Mouse (Mus musculus): ENCODE data around the gene Anapc15-ps.

Gene Anapc15-ps

DNA sequence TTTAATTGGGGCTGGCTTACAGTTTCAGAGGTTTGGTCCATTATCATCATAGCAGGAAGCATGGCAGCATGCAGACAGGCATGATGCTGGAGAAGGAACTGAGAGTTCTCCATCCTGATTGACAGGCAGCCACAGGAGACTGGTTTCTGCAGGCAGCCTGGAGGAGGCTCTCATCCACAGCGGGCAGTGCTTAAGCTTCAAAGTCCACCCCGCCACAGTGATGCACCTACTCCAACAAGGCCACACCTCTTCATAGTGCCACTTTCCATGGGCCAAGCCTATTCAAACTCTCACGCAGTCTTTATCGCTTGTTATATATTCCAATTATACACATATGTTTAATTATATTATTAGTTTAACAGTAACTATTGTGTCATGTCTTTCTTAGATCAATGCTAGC lies 18.1 kb upstream of the Anapc15-ps start:
- no peak for DNase-seq (ENCODE audit: low spot score in 2 of 2)

DNA sequence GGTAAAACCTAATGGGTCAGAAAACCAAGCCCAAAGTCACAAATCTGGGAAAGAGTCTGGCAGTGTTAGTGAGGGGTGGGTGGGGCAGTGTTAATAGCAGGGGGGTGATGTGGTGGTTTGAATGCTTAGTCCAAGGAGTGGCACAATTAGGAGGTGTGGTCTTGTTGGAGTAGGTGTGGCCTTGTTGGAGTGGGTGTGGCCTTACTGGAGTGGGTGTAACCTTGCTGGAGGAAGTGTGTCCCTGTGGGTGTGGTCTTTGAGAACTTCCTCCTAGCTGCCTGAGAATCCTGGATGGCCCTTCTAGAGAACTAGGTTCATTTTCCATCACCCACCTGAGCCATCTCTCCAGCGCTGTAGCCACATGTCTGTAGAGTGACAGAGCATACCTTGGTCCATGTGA lies 16.6 kb upstream of the Anapc15-ps start:
- no peak for DNase-seq (ENCODE audit: low spot score in 2 of 2)

DNA sequence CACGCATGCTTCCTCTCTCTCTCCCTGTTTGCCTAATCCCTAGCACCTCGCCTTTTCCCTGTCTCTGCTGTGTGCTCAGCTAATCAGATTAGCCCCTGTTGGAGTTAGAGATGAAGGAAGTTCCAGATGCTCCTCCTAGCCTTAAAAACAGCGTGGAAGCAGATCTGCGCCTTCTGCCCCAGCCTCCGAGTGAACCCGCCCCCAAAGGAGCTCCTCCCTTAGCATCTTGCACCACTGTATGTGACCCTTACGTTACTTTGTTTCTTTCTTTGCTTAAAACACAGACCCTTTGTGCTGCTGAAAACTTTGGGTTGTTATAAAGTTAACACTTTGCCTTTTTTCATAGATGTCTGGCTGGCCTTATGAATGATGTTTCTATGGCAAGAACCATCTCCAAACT lies 15.8 kb upstream of the Anapc15-ps start:
- no peak for DNase-seq (ENCODE audit: low spot score in 2 of 2)

DNA sequence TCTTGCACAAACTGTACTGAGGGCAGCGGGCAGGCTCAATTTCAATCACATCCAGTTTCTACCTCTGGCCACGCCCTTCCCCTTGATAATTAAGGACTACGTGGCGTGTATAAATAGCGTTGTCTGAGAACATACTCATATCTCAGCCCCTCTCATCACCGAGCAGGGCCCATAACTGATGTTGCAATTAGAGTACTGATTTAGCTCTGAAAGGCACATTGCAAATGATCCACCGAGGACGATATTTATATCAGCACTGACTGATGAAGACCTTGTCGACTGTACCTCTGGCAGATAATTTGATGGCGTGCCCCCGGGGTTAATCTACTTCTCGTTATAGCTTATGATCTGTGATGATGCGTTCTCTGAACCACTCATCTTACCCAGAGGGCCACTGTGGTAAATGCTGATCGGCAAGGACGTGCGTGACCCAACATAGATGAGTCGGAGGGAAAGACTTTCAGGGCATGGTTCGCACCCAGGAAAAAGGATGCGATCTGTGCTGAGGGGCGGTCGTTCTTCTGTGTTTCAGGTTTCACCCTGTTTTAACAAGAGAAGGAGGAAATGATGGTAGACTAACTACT lies 14.4 kb upstream of the Anapc15-ps start:
- no peak for DNase-seq (ENCODE audit: low spot score in 2 of 2)

DNA sequence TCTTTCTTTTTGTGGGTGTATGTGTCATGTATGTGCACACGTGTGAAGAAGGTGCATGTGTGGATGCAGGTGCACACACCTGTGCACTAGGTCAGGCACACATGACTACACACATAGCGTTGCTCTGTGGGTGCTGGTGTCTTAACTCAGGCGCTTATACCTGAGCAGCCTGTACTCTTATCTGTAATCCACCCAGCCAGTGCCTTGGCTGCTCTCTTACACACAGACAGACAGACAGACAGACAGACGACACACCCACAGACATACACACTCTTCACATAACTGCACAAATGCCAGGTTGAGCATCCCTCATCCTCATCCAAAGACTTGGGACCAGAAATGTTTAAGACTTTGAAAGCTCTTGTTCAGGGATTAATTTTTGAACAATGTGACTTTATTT lies 12.8 kb upstream of the Anapc15-ps start:
- DNase-seq (ENCODE audit: low spot score in 2 of 2) = no peak

DNA sequence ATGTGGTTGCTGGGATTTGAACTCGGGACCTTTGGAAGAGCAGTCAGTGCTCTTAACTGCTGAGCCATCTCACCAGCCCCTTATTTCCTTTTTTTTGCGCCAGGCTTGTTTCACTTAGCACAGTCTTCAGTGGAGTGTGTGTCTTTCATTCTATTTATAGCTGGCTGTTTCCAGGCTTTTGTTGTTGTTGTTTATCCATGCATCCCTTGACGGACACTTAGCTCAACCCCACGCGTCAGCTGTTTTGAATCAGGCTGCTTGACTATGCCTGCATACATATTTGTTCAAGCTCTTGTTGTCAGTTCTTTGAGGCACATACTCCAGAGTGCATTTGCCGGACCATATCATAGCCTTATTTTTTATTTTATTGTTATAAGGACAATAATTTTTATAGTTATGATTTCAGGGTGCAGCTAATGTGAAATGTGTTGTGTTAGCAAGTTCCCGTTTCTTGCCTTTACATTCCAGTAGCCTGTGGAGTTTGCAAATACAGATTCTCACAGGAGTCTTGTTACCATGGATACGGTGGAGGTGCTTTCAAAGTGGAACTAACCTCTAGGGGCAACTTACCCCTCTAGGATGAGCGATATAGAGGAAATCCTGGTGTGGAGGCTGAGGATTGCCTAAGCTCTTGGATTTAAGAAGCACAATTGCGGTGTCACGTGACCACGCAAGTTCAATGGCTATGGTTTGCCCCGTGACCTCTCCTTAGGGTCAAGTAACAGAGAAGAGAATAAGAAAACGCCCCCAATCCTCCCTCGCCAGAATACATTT lies 11.7 kb upstream of the Anapc15-ps start:
- no peak for DNase-seq (ENCODE audit: low spot score in 2 of 2)

DNA sequence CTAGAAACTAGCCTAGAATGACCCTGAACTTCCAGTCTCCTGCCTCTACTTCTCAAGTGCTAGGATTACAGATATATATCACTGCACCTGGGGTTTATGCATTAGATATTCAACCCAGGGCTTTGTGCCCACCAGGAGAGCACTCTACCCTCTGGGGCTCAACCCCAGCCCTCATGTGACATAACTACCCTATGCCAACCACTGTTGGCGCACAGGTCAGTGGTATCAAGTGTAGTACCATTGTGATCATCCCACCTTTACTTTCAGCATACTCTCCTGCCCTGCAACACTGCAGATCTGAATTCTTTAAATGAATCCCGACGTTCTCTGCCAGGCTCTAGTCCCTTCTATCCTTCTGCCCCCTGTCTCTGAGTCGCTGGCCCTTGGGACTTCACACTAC lies 11.0 kb upstream of the Anapc15-ps start:
- no peak for DNase-seq (ENCODE audit: low spot score in 2 of 2)

DNA sequence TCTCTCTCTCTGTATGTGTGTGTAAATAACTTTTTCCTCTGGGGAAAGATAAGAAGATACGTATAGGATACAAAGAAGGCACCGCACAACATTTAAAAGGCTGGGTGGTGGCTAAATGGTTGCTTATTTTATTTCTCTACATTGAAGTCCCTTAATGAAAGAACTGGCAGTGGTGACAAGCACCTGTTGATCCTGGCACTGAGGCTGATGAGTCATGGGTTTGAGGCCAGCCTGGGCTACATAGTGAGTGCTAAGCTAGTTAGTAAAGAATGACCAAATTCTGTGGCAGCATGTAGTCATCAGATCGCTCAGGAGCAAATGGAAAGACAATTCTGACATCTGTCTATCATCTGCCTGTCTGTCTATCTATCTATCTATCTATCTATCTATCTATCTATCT lies 10.5 kb upstream of the Anapc15-ps start:
- DNase-seq (ENCODE audit: low spot score in 2 of 2) = no peak

DNA sequence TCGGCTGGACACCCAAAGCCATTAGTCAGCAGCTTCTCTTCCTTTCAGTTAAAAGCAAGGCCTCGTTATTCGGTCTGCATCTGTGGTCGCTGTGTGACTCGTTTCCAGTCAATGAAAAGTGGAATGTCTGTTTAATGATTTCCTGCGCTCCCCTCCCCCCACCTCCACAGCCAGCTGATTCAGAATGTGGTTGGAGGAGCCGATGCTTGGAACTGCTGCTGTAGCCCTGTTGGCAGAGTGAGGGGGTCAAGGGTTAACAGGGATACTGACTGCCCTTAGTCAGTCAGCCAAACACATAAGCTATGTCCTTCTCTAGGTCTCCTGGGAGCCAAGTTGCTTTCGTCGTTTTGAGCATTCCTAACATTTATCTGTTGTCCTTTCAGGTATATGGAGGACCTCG lies 9.7 kb upstream of the Anapc15-ps start:
- DNase-seq (ENCODE audit: low spot score in 2 of 2) = no peak

DNA sequence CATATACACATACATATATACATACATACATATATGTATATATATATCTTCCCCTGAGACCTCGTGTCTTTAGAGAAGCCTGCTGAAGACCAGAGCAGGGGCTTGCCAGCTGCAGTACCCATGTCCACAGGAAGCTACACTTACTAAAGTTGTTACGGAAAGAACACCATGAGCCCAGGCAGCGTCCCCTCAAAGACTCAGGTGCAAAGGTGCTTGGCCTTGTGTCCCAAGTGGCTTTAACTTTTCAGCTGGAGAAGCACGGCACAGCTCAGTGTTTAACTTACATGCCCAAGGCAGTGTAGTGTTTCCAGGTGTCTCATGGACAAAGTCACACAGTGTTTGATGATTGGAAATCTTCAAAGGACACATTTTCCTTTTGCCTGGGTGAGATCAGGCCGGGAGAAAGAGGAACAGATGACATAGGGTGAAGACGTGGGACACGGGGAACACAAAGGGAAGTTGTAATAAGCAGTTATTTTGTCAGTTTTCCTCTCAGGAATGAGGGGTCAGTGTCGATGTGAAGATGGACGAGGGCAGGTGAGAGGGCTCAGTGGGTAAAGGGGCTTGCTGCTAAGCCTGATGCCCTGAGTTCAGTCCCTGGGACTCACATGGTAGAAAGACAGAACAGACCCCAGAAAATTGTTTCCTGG lies 9.0 kb upstream of the Anapc15-ps start:
- no peak for DNase-seq (ENCODE audit: low spot score in 2 of 2)

DNA sequence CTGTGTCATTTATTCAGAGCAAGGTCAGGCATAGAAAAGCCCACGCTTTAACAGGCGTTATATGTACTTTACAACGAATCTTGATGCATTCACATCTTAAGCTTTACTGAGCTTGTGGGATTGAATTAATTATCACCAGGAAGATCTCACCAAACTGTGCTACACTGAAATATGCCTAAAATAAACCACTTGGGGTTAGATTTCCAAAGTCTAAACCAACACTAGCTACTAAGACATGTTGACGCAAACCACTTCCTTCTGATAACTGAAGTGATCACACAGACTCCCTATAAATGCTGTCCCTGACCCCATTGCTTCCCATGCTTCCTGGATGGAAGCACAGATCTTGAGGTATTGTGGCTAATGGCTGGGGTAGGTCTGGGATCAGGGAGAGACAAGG lies 8.2 kb upstream of the Anapc15-ps start:
- DNase-seq (ENCODE audit: low spot score in 2 of 2) = no peak

DNA sequence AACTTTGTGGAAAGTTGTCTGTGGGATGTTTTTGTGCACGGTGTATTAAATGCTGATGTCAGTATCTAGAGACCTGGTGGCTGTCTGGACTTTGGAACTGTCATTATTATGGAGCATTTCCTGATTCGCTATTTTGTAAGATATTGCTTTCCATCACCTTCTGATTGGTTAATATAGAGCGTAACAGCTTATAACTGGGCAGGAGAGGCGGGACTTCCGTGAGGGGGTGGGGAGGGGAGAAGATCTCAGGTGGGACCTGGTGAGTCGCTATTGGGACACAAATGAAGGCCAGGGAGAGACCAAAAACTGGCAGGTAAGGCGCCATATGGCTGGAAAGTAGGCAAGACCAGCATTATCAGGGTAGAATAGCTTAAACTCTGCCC lies 7.8 kb upstream of the Anapc15-ps start:
- no peak for DNase-seq (ENCODE audit: low spot score in 2 of 2)

DNA sequence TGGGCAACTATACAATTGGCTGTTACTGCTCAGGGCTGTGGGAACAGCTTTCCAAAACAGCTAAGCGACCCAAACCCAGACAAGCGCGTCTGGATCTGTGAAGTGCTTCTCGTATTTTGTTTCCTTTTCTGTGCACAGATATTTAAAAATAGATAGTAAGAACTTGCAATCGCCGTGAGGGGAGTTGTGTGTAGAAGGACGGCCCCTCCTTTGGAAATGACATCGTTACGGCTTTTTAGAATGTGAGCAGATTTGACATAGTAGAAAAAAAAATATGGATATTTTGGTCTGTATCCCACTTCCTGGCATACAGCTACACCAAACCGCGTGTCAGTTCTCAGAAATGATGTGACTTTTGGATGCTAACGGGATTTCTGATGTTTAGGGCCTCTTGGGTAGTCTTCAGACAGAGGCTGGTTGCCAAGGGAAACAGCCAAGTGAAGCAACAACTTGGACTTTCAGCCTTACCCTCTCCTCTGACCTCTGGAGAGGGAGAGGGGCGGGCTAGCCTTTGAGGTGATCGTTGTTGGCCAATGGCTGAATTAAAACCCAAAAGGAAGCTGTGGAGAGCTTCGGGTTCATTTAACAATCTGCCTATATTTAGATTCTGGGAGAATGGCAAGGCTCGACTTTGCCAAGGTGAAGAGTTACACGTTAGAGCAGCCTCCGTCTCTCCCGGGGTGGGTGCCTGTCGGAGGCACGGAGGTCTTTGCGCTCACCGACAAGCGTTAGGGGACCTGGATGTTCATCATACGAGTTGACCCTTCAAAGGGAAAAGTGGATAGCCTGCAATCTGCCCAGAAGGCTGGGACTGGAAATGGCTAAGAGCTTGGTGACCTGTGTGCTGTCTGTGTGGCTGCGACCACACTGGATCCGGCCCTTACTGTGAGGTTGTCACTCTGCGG lies 7.2 kb upstream of the Anapc15-ps start:
- DNase-seq (ENCODE audit: low spot score in 2 of 2) = no peak

DNA sequence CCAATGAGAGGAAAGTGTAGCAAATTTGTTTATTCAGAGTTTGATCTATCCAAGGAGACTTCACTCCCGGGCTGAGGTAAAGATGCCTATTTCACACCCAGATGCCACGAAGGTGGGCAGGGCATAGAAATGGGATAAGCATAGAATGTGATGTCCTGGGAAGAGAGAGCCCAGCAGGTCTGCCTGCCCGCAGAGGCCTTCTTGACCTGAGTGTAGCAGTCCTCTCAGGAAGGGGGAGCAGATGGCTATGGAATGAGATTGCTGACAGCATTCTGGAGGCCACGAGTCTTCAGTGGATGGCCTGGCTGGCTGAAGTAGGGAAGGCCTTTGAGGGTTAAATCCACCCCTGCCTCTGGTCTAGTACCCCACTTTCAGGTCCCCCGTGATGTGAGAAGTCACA lies 5.9 kb upstream of the Anapc15-ps start:
- no peak for DNase-seq (ENCODE audit: low spot score in 2 of 2)

DNA sequence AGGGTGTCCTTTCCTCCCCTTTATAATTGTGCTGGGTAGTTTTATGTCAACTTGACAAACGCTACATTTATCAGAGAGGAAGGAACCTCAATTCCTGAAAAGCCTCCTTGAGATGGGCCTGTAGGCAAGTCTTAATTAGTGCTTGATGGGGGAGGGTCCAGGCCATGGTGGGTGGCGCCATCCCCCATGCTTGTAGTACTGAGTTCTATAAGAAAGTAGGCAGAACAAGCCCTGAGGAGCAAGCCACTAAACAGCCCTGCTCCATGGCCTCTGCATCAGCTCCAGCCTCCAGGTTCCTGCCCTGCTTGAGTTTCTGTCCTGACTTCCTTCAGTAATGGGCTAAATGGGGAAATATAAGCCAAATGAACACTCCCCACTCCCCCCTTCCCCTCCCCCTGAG lies 5.4 kb upstream of the Anapc15-ps start:
- DNase-seq (ENCODE audit: low spot score in 2 of 2) = no peak

DNA sequence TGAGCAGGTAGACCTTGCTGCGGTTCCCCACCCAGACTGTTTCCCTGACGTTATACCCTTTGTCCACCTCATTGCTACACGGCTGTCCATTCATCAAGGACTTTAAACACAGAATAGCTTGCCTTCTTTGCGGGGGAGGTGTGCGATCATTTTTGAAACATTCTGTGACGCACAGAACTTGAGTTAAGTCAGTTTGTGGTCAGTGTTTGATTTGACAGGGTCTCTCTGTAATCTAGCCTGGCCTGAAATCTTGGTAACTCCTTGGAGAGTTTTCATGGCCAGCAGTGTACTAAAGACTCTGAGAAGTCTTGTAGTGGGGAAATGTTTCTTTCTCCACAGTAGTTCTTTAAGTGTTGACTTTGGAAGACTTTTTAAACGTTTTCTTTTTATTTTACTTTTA lies 5.0 kb upstream of the Anapc15-ps start:
- DNase-seq (ENCODE audit: low spot score in 2 of 2) = no peak

DNA sequence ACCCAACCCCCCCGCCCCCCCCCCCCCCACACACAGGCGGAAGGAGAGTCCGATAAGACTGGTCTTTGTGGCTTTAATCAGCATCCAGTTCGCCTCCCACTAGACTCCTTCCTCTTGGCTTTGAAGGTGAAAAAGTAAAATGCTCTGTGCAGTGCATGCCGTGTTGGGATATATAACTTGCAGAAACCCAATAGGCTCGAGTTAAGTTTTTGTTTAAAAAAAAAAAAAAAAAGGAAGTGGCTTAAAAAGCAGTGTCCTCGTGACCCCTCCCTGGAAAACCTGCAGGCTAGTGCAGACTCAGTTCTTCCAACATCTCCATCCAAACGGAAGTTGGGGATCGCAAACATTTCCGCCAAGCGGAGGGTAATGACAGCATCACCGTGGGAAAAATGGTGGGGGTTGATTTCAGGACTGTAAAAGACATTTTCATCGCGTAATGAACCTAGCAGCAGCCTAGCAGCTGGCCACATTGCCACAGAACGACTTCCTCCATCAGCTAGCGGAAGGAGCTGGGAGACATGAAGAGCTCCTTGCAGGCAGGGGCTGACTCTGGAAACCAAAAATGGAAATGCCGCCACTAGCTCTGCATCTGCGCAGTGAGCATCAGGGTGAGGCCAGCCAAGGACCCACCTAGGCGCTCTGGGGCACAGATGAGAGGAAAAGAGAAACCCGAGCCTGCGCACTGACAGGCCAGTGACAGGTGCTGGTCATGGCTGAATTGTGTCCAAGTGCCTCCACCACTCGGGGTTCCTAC lies 4.3 kb upstream of the Anapc15-ps start:
- peak; percentile 42 to 46 for DNase-seq (ENCODE audit: low spot score in 2 of 2)

DNA sequence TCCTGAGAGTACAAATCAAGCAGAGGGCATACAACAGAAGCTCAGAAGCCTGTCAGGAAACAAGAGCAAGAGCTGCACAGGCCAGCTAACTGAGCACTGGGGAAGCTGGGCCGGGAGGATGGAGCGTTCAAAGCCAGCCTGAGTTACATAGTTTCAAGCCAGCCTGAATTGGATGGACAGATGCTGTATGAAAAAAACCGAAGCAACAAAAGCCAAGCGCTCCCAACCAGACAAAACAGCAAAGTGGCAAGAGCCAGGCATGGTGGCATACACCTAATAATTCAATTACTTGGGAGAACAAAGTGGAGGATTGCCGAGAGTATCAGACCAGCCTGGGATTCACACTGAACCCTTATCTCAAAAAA lies 3.7 kb upstream of the Anapc15-ps start:
- DNase-seq (ENCODE audit: low spot score in 2 of 2) = no peak

DNA sequence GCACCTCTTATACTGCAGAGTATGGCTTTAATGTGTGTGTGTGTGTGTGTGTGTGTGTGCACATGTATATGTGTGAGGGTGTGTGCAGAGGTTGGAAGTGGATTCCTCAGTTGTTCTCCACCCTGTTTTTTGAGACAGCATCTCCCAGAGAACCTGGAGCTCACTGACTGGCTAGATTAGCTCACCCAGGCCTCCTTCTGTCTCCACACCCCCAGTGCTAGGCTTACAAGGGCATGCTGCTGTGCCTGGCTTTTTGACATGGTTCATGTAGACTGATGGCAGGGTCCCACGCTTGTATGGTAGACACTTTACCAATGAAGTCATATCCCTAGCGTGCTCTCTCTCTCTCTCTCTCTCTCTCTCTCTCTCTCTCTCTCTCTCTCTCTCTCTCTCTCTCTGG lies 3.1 kb upstream of the Anapc15-ps start:
- no peak for DNase-seq (ENCODE audit: low spot score in 2 of 2)

DNA sequence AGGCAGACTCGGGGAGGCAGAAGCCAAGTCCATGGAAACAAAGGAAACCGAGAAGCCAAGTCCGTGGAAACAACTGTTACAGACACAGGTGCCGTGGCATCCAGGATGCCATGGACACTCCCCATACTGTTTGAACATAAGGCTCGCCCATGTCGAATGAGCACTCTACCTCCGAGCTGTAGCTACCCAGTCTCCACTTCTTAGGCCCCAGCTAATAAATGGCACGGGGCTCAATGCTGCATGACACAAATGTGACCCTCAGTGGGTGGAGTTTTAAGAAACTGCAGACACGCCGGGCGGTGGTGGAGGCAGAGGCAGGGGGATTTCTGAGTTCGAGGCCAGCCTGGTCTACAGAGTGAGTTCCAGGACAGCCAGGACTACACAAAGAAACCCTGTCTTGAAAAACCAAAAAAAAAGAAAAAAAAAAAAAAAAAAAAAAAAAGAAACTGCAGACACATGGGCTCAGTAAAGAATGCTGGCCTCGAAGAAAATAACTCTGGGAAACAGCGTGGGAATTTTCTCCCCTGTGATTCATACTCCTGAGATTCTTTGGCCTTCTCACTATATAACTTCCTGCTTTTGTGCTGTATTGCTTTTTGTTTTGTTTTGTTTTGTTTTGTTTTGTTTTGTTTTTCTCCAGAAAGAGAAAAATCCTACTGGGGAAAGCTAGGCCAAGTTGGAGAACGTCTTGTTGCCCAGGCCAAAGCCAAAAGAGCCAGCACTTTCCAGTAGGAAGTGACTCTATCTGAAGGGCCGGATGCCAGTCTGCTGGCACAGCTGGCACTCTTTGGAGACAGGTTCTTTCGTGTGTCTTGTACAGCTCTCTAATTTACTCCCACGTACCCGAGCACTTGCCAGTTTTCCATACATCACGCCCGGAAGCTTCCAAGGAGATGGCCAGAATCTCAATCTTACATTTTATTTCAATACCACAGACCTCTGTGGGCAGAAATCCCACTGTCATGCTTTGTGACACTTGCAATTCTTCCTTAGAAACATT lies 2.2 kb downstream of the Anapc15-ps start:
- peak; percentile 29 to 38 for DNase-seq (ENCODE audit: low spot score in 2 of 2)
